Mouse (Mus musculus) E14TG2a.4 (cell line): Measurements from ENCODE around the gene Cryba1.
A peak's percentile ranks its signal among the peaks of the same experiment; 100 is the strongest.

Experiments used
- H3K27me3 ChIP-seq: 2 replicates; pipeline ENCODE4 v1.6.1; 2014; ENCODE audit warnings: low read length, control low read depth; ENCODE audit not compliant: insufficient read depth
- H3K36me3 ChIP-seq: 2 replicates; pipeline ENCODE4 v1.6.1; 2014; ENCODE audit warnings: low read length, control low read depth; ENCODE audit not compliant: insufficient read depth
- H3K4me1 ChIP-seq: replicated peaks from 2 replicates; pipeline ENCODE4 v1.6.1; 2014; ENCODE audit warnings: low read depth, low read length, control low read depth
- H3K4me3 ChIP-seq: replicated peaks from 2 replicates; pipeline ENCODE4 v1.5.1; 2014; ENCODE audit warnings: mild to moderate bottlenecking, low read length
- H3K9me3 ChIP-seq: 2 replicates; pipeline ENCODE4 v1.6.1; 2014; ENCODE audit warnings: low read length, control low read depth
- CTCF ChIP-seq: conservative IDR thresholded peaks from 2 replicates; pipeline ENCODE4 v1.5.1; 2014; ENCODE audit warnings: low read length
- NANOG ChIP-seq: IDR thresholded peaks from 2 replicates; pipeline ENCODE4 v1.6.1; 2014; ENCODE audit warnings: borderline replicate concordance, low read length, mixed read lengths
- POU5F1 ChIP-seq: IDR thresholded peaks from 2 replicates; pipeline ENCODE4 v1.6.1; 2014; ENCODE audit warnings: low read length, borderline replicate concordance

The Cryba1 gene

GRCm38 (mm10) chr11:77672746-77673145, 52.3 kb downstream of the Cryba1 start:
- TF ChIP-seq CTCF (no peak), POU5F1 (no peak), NANOG (no peak)
- Histone ChIP-seq H3K4me1 (peaks cover 54% of the 10 kb centered on the region), H3K27me3 (no peaks in the 10 kb centered on the region), H3K36me3 (no peaks in the 10 kb centered on the region), H3K9me3 (no peaks in the 10 kb centered on the region), H3K4me3 (0 out of 2 replicates have a peak overlapping the region, but pooled peaks have one; percentile 29)
